Mouse (Mus musculus) gastrocnemius, postnatal 10 days (tissue): ENCODE measurements around the gene Nfix. TPM values are rescaled to one million over a fixed set of nuclear protein-coding genes. Genes with fewer than 3 reads are reported as not detected.

ENCODE experiments used
- DNase-seq: peaks from one replicate; pipeline ENCODE4 v3.0.0; 2021; ENCODE audit warnings: mixed read lengths
- long read RNA-seq, 2 experiments: library from polyadenylated mRNA; stranded (forward); transcript quantifications; one replicate each; pipeline ENCODE4 v2.0.0; 2021
- total RNA-seq, 2 experiments: library from RNA; stranded (reverse); gene quantifications; 2 replicates each; pipeline ENCODE4 v1.2.3; 2021

Nfix gene
- 100 to 1,000 TPM; 598 to 734 TPM for total RNA-seq
- long read RNA-seq, experiment 1, transcript Nfix-201 (9 exons, 1,403 nt), result major isoform, 61 of 253 reads
- long read RNA-seq, experiment 1, transcript Nfix-202 (10 exons, 1,728 nt), result minor isoform, 59 of 253 reads
- long read RNA-seq, experiment 1, partial matches to known transcripts, result 17 of 253 reads
- long read RNA-seq, experiment 1, other reads (novel, unspliced or antisense), result 113 of 253 reads
- long read RNA-seq, experiment 2, full-length matches to known transcripts, result 134 of 249 reads
- long read RNA-seq, experiment 2, partial matches to known transcripts, result 20 of 249 reads
- long read RNA-seq, experiment 2, other reads (novel, unspliced or antisense), result 95 of 249 reads

GRCm38 (mm10) chr8:84799999-84800831 lies at the start of gene Nfix:
Gene Nfix (minus strand): TSS chr8:84800344.
- peak; percentile 79 for DNase-seq

DNA sequence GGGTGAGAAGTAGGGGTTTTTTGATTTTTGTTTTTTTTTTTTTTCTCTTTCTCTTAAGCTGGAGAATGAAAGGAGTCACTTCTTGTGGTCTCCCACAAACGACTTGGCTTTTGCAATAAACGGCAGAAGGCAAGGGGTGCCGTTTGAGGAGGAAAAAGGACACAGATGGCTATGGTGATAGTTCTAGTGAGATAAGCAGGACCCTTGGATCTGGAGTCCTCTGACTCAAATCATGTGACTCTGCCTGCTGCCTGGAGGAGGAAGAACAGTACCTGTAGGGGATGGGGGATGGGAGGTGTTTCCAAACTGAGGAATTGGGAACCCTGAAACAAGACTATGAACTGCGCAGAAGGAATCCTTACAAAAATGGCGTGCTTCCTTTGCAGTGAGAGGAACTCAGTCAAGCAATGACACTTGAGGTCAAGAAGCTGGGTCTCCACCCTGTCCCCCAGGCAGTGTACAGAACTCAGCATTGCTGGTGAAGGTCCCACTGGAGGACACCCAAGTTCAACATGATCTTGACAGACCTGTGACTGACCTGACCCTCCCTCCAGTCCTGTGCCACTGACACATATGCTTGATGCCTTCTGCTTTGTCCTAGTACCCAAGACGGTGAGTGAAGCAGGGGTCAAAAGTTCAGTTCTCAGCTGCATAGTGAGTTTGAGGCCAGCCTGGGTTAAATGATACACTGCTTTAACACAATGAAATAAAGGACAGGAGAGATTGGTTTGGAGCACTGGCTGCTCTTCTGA lies 47.7 kb upstream of the Nfix start:
- no peak for DNase-seq

DNA sequence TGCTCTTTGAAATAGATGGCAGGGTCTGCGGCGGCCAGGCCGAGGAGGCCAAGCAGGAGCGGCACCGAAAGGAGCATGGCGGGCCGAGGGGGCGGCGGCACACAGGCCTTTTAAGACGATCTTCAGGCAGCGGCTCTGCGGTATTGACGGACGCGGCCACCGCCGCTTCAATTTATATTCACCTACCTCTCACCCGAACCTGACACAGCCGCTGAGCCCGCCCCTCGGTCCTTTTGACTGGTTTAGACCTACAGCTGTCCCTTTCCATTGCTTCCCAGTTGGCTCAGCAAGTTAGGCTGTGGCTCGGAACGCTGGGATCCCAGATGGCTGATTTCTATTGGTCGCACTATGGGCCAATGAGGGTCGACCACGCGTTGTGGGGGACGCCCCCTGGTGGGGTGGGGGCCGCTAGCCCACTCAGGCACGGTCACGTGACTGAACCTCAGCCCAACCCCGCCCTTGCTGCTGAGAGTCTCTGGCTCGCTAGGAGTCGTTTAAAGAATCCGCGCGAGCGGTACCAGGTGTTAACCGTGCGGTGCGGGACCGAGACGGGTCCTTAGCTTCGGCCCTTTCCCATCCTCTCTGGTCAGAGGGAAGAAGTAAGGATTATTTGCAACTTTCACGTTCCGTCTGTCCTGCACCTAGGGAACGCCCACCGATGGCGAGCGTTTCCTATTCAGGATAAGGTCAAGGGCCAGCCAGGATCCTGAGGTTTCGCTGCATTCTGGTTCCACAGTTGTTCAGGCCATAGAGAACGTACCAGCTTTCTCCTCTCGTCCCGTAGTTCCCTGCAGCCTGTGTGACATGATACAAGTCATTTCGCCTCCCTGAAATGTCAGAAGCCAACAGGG lies 46.8 kb upstream of the Nfix start, which contains the start of gene Calr:
Gene Calr, minus strand, starts transcription at position 213 of the 851 bp plus-strand sequence.
- peak; percentile 97 for DNase-seq

GRCm38 (mm10) chr8:84846094-84846721 lies 46.1 kb upstream of the Nfix start:
- no peak for DNase-seq

GRCm38 (mm10) chr8:84845355-84846093 lies 45.4 kb upstream of the Nfix start:
- no peak for DNase-seq

GRCm38 (mm10) chr8:84844397-84845070 lies 44.4 kb upstream of the Nfix start:
- no peak for DNase-seq

- DNase-seq, result no peak
These were observed 41.4 kb upstream of the Nfix start for GRCm38 (mm10) chr8:84841514-84841913.

DNA sequence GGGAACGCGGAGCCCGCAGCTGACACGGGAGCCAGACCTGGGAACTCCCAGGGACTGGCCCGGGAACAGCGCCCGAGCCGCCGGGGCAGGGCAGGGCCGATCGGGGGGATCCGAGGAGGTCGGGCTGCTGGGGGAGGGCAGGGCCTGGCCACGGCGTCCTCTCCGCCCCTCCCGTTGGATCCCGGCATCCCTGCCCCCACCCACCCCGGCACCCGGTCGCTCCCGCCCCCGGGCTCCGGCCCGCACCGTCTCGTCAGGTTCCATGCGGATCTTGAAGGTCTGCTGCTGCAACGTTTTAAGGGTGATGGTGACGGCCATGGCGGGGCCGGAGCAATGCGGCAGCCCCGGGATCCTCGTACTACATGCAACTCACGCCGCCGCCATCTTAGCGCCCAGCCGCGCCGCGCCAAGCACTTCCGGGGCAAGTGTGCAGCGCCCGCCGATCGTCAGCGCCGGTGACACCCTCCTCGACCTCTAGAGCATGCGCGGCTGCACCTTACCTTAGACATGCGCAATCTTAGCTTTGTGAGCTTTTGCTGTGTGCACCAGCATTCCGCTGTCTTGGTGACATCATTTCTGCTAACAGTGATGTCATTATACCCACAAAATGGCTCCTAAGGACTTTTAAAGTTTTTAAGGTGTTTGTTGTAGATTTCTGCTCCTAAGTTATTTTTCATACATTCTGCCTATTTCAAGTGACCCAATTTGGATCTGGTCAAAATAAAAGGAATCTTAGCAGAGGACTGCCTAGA lies 40.3 kb upstream of the Nfix start, which contains the start of gene Rad23a:
Gene Rad23a, minus strand, starts transcription at position 418 of the 752 bp plus-strand sequence.
- peak; percentile 86 for DNase-seq

- DNase-seq, result no peak
These were observed 39.7 kb upstream of the Nfix start for GRCm38 (mm10) chr8:84839875-84840247.

DNA sequence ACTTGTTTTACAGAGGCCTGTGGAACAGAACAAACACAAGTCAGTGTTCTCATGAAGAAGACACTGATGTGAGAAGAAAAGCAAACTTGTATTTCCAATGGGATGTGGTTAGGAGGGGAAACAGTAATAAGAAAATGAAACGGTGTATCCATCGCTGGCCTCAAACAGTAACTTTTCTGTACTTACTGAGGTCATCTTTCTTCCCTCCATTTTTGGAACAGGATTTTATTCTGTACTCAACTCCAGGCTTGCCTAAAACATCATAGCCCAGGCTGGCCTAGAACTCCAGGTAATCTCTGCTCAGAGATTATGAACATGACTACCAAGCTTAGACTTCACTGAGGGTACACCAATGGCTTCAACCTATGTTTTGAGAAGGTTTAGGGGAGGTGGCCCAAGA lies 39.3 kb upstream of the Nfix start:
- no peak for DNase-seq

DNA sequence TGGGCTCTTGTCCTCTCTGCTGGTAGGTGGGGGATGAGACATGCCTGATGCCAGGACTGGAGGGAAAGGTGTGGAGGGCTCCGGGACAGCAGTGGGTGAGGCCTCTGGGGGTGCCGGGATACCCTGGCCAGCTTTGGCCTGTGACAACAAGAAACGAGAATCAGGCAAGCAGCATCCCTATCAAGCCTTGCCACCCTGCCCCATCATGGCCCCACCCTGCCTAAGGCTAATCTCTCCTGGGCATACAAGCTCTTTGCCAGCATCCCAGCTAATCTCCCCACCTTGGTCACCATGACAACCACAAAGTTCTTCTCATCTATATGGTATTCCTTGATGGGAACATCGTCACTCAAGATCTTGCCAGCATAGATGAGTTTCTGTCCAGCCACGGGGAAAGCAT lies 38.4 kb upstream of the Nfix start:
- DNase-seq, result no peak

GRCm38 (mm10) chr8:84837912-84838470 lies 37.8 kb upstream of the Nfix start:
- no peak for DNase-seq

- DNase-seq, result no peak
These were observed 37.2 kb upstream of the Nfix start for GRCm38 (mm10) chr8:84837149-84837911.

GRCm38 (mm10) chr8:84834866-84835855 lies 35.0 kb upstream of the Nfix start:
- peak; percentile 60 for DNase-seq

- no peak for DNase-seq
These were observed 34.1 kb upstream of the Nfix start for GRCm38 (mm10) chr8:84834002-84834865.
